ENCODE assay signal across 13 mouse cellular contexts in genomic region chr9:29433910-29434309, GRCm38 (mm10).
A peak's percentile ranks its signal among the peaks of the same experiment; 100 is the strongest.
DNase-seq lines count a peak whose midpoint lies in the region; ATAC-seq and TF ChIP-seq lines count a peak whose summit lies in the region.
"Had no signal": no experiment of that assay in that cellular context is flagged by ENCODE, and none has a peak within 500 bp of the region (broad histone marks: within the 10 kb centered on the region; RNA-seq: fewer than 3 reads in every experiment).

No protein-coding gene starts in this region.

- H3K4me2 ChIP-seq in heart, postnatal 0 days (ENCODE audit: low read depth, low read length), result no peak overlapping the region
- no peak overlapping the region for H3K4me2 ChIP-seq in forebrain, postnatal 0 days (ENCODE audit: low read depth)
- H3K4me2 ChIP-seq in midbrain, embryonic 16.5 days (ENCODE audit: low read length), result no peak overlapping the region
- H3K4me2 ChIP-seq: embryonic facial prominence, embryonic 15.5 days had no signal

- ATAC-seq in heart, postnatal 0 days (ENCODE audit: insufficient read depth, low read depth), result no peak
- peak; percentile 36; the same call in 1 of the 2 replicates for ATAC-seq in forebrain, postnatal 0 days
- peak; percentile 72; the same call in 1 of the 2 replicates for ATAC-seq in midbrain, embryonic 16.5 days

- TF ChIP-seq EP300 in heart, postnatal 0 days (IDR thresholded peaks at IDR 0.05; ENCODE audit: low read depth), result no peak

- H3K4me1 ChIP-seq in heart, postnatal 0 days (ENCODE audit: control insufficient read depth, insufficient read depth), result peaks cover 11% of the 10 kb centered on the region; the same call in 1 of the 2 replicates
- 0 out of 2 replicates have a peak, but pooled peaks cover 5% of the 10 kb centered on the region for H3K4me1 ChIP-seq in forebrain, postnatal 0 days (ENCODE audit: insufficient read depth)
- H3K4me1 ChIP-seq in midbrain, embryonic 16.5 days (ENCODE audit: control insufficient read depth, insufficient read depth, low read length), result peaks cover 14% of the 10 kb centered on the region
- H3K4me1 ChIP-seq: embryonic facial prominence, embryonic 15.5 days had no signal

- no peaks in the 10 kb centered on the region; the same call in 1 of the 2 replicates for H3K27me3 ChIP-seq in heart, postnatal 0 days (ENCODE audit: control insufficient read depth, insufficient read depth, low read length)
- no peaks in the 10 kb centered on the region for H3K27me3 ChIP-seq in forebrain, postnatal 0 days (ENCODE audit: insufficient read depth, low read length)
- H3K27me3 ChIP-seq in midbrain, embryonic 16.5 days (ENCODE audit: control insufficient read depth, insufficient read depth, low read depth, low read length), result no peaks in the 10 kb centered on the region
- H3K27me3 ChIP-seq: embryonic facial prominence, embryonic 15.5 days had no signal

- no peaks in the 10 kb centered on the region for H3K9me3 ChIP-seq in heart, postnatal 0 days (replicated peaks; ENCODE audit: control insufficient read depth, low read length)
- no peaks in the 10 kb centered on the region for H3K9me3 ChIP-seq in forebrain, postnatal 0 days (ENCODE audit: low read length)
- no peaks in the 10 kb centered on the region for H3K9me3 ChIP-seq in midbrain, embryonic 16.5 days (replicated peaks; ENCODE audit: control insufficient read depth, low read length, poor library complexity, severe bottlenecking)
- H3K9me3 ChIP-seq: embryonic facial prominence, embryonic 15.5 days had no signal

- H3K4me3 ChIP-seq in heart, postnatal 0 days (ENCODE audit: low read depth, low read length), result no peak overlapping the region
- H3K4me3 ChIP-seq in forebrain, postnatal 0 days (ENCODE audit: low read depth, low read length), result no peak overlapping the region
- H3K4me3 ChIP-seq in midbrain, embryonic 16.5 days (ENCODE audit: low read depth, low read length), result no peak overlapping the region
- H3K4me3 ChIP-seq: embryonic facial prominence, embryonic 15.5 days; myocyte had no signal

- peak; percentile 17 for DNase-seq in heart, postnatal 0 days (ENCODE audit: low spot score)
- DNase-seq in heart, adult 9 months (ENCODE audit: low spot score in 2 of 2), result no peak
- peak; percentile 95 for DNase-seq in ZHBTc4 (ENCODE audit: low read depth, low spot score)
- no peak for DNase-seq in forebrain, postnatal 0 days
- DNase-seq in thymus, postnatal 10 days (ENCODE audit: low spot score in 2 of 2), result no peak
- DNase-seq in gastrocnemius, postnatal 10 days, result no peak
- DNase-seq in T-cell, adult 2 months (ENCODE audit: low spot score), result no peak
- DNase-seq: kidney, postnatal 25 days; lung, adult 18-20 months; thymus, adult 18-20 months had no signal

- no peak for TF ChIP-seq CTCF in heart, postnatal 0 days (IDR thresholded peaks at IDR 0.05; ENCODE audit: low read depth)
- no peak for TF ChIP-seq CTCF in forebrain, postnatal 0 days (IDR thresholded peaks at IDR 0.05; ENCODE audit: low read depth)

- H3K9ac ChIP-seq in heart, postnatal 0 days (replicated peaks; ENCODE audit: low read depth, low read length), result no peak overlapping the region
- H3K9ac ChIP-seq in forebrain, postnatal 0 days, result no peak overlapping the region
- H3K9ac ChIP-seq in midbrain, embryonic 16.5 days (ENCODE audit: low read depth, low read length), result no peak overlapping the region
- H3K9ac ChIP-seq: embryonic facial prominence, embryonic 15.5 days had no signal

- 5% methylated on average over 4 of the region's 4 CpGs for WGBS in heart, postnatal 0 days
- WGBS in forebrain, postnatal 0 days, result 5% methylated on average over 4 of the region's 4 CpGs
- 6% methylated on average over 4 of the region's 4 CpGs for WGBS in midbrain, embryonic 16.5 days

- H3K27ac ChIP-seq in heart, postnatal 0 days (ENCODE audit: low read depth), result no peak overlapping the region
- H3K27ac ChIP-seq in forebrain, postnatal 0 days (ENCODE audit: low read depth, low read length), result no peak overlapping the region
- H3K27ac ChIP-seq in midbrain, embryonic 16.5 days (ENCODE audit: low read length), result peak overlapping the region; percentile 43
- H3K27ac ChIP-seq: embryonic facial prominence, embryonic 15.5 days had no signal

- H3K36me3 ChIP-seq in heart, postnatal 0 days (replicated peaks; ENCODE audit: control insufficient read depth, insufficient read depth, low read length), result no peaks in the 10 kb centered on the region
- no peaks in the 10 kb centered on the region for H3K36me3 ChIP-seq in forebrain, postnatal 0 days (ENCODE audit: insufficient read depth)
- no peaks in the 10 kb centered on the region for H3K36me3 ChIP-seq in midbrain, embryonic 16.5 days (ENCODE audit: control insufficient read depth, insufficient read depth, low read length)
- H3K36me3 ChIP-seq: embryonic facial prominence, embryonic 15.5 days had no signal

Comparison
In these comparisons a context has a peak if more than half of its experiments do, and no peak if none do; other contexts are left out.
1. DNase-seq: peak in heart, postnatal 0 days (single experiment) and ZHBTc4 (single experiment); none in heart, adult 9 months (0 of 2), forebrain, postnatal 0 days (single experiment), thymus, postnatal 10 days (0 of 2), gastrocnemius, postnatal 10 days (single experiment) and T-cell, adult 2 months (single experiment).